7 mouse cellular contexts compared by ENCODE assay signal in genomic region chr10:80701721-80702535, GRCm38 (mm10). TPM values are rescaled to one million over a fixed set of nuclear protein-coding genes. Genes with fewer than 3 reads are reported as not detected.
DNase-seq lines count a peak whose midpoint lies in the region; ATAC-seq lines count a peak whose summit lies in the region.

Gene Mob3a (minus strand): TSS chr10:80701977.
Gene Izumo4 (plus strand): TSS chr10:80702184.

- H3K9ac ChIP-seq in embryonic facial prominence, embryonic 11.5 days (replicated peaks; ENCODE audit: low read length): peak within 1 kb of the TSS; percentile 76
- H3K9ac ChIP-seq in midbrain, embryonic 13.5 days (replicated peaks): peak within 1 kb of the TSS; percentile 78

- peak within 1 kb of the TSS; percentile 59 for H3K4me3 ChIP-seq in embryonic facial prominence, embryonic 11.5 days (ENCODE audit: low read depth, low read length)
- H3K4me3 ChIP-seq in limb, embryonic 10.5 days: peak within 1 kb of the TSS; percentile 66
- H3K4me3 ChIP-seq in midbrain, embryonic 13.5 days (replicated peaks): peak within 1 kb of the TSS; percentile 71

- peak; percentile 99 for DNase-seq in adrenal gland, postnatal 14 days
- peak; percentile 99 for DNase-seq in embryonic facial prominence, embryonic 11.5 days (ENCODE audit: low spot score)
- DNase-seq in kidney, adult 11 months: peak; percentile 100
- peak; percentile 98 for DNase-seq in limb, embryonic 10.5 days (ENCODE audit: low spot score)
- peak; percentile 96 for DNase-seq in spleen, adult 12 weeks (ENCODE audit: low spot score)

- H3K9me3 ChIP-seq in embryonic facial prominence, embryonic 11.5 days (replicated peaks; ENCODE audit: control insufficient read depth, low read length): no peaks in the 10 kb centered on the region
- no peaks in the 10 kb centered on the region for H3K9me3 ChIP-seq in limb, embryonic 10.5 days (replicated peaks)
- H3K9me3 ChIP-seq in midbrain, embryonic 13.5 days: no peaks in the 10 kb centered on the region

- peaks cover under 1% of the 10 kb centered on the region; the same call in 1 of the 2 replicates for H3K36me3 ChIP-seq in embryonic facial prominence, embryonic 11.5 days (replicated peaks; ENCODE audit: control insufficient read depth, insufficient read depth, low read depth, low read length)
- peaks cover 33% of the 10 kb centered on the region for H3K36me3 ChIP-seq in limb, embryonic 10.5 days
- H3K36me3 ChIP-seq in midbrain, embryonic 13.5 days: peaks cover 15% of the 10 kb centered on the region

- H3K27me3 ChIP-seq in embryonic facial prominence, embryonic 11.5 days (ENCODE audit: control insufficient read depth, insufficient read depth, low read length): no peaks in the 10 kb centered on the region
- no peaks in the 10 kb centered on the region for H3K27me3 ChIP-seq in limb, embryonic 10.5 days (ENCODE audit: low read depth, poor library complexity, severe bottlenecking)
- no peaks in the 10 kb centered on the region for H3K27me3 ChIP-seq in midbrain, embryonic 13.5 days

- peak; percentile 96 for ATAC-seq in embryonic facial prominence, embryonic 11.5 days (replicated peaks; ENCODE audit: insufficient number of reproducible peaks, low FRiP score, low TSS enrichment, low read depth)
- peak; percentile 74 for ATAC-seq in granulocyte monocyte progenitor cell, adult 5-6 weeks (replicated peaks; ENCODE audit: poor library complexity, severe bottlenecking)
- peak; percentile 98 for ATAC-seq in midbrain, embryonic 13.5 days

- no peak within 1 kb of the TSS; the same call in 1 of the 2 replicates for H3K27ac ChIP-seq in embryonic facial prominence, embryonic 11.5 days (replicated peaks; ENCODE audit: low read depth, low read length)
- H3K27ac ChIP-seq in limb, embryonic 10.5 days: peak within 1 kb of the TSS; percentile 87
- peak within 1 kb of the TSS; percentile 89 for H3K27ac ChIP-seq in midbrain, embryonic 13.5 days

- under 1% methylated on average over 59 of the region's 59 CpGs for WGBS in embryonic facial prominence, embryonic 11.5 days
- under 1% methylated on average over 59 of the region's 59 CpGs for WGBS in limb, embryonic 10.5 days
- under 1% methylated on average over 58 of the region's 59 CpGs for WGBS in midbrain, embryonic 13.5 days

- peaks cover 5% of the 10 kb centered on the region; the same call in 1 of the 2 replicates for H3K4me1 ChIP-seq in embryonic facial prominence, embryonic 11.5 days (ENCODE audit: control insufficient read depth, insufficient read depth, low read length)
- peaks cover 45% of the 10 kb centered on the region for H3K4me1 ChIP-seq in limb, embryonic 10.5 days
- H3K4me1 ChIP-seq in midbrain, embryonic 13.5 days (replicated peaks): peaks cover 44% of the 10 kb centered on the region

- peak within 1 kb of the TSS; percentile 73 for H3K4me2 ChIP-seq in embryonic facial prominence, embryonic 11.5 days (ENCODE audit: low read depth, low read length)
- H3K4me2 ChIP-seq in midbrain, embryonic 13.5 days (replicated peaks): peak within 1 kb of the TSS; percentile 77

RNA-seq across cellular contexts. Expression of gene Mob3a, which starts in this region (rescaled TPM):
- total RNA-seq in adrenal gland, postnatal 14 days (2021): 12.8 and 24.1 TPM in 2 replicates
- polyA plus RNA-seq in embryonic facial prominence, embryonic 11.5 days (2014; fragmentation: Nextera tagmentation; extraction: Ambion mirVana): 42.3 and 45.0 TPM in 2 replicates
- total RNA-seq in granulocyte monocyte progenitor cell, adult 5-6 weeks (2014; fragmentation: Nextera tagmentation): 34.1 and 37.2 TPM in 2 replicates
- total RNA-seq in granulocyte monocyte progenitor cell, adult 5-6 weeks (2017): 34.2 and 59.8 TPM in 2 replicates
- polyA plus RNA-seq in limb, embryonic 10.5 days (2016; fragmentation: Nextera tagmentation; extraction: Ambion mirVana): 48.2 and 54.7 TPM in 2 replicates
- 58.3 and 58.5 TPM in 2 replicates for polyA plus RNA-seq in midbrain, embryonic 13.5 days (2015; fragmentation: Nextera tagmentation; extraction: Ambion mirVana)

RNA-seq across cellular contexts. Expression of gene Izumo4, which starts in this region (rescaled TPM):
- total RNA-seq in adrenal gland, postnatal 14 days (2021): 12.1 and 12.6 TPM in 2 replicates
- polyA plus RNA-seq in embryonic facial prominence, embryonic 11.5 days (2014; fragmentation: Nextera tagmentation; extraction: Ambion mirVana): 4.8 and 7.6 TPM in 2 replicates
- 9.0 and 17.3 TPM in 2 replicates for total RNA-seq in granulocyte monocyte progenitor cell, adult 5-6 weeks (2014; fragmentation: Nextera tagmentation)
- 7.1 and 7.8 TPM in 2 replicates for total RNA-seq in granulocyte monocyte progenitor cell, adult 5-6 weeks (2017)
- polyA plus RNA-seq in limb, embryonic 10.5 days (2016; fragmentation: Nextera tagmentation; extraction: Ambion mirVana): 8.6 and 10.8 TPM in 2 replicates
- polyA plus RNA-seq in midbrain, embryonic 13.5 days (2015; fragmentation: Nextera tagmentation; extraction: Ambion mirVana): 37.8 and 39.2 TPM in 2 replicates
